In genomic region chr15:101772711-101773081, GRCm38 (mm10) we compare ENCODE assay signal across 8 mouse cellular contexts. TPM values are rescaled to one million over a fixed set of nuclear protein-coding genes. Genes with fewer than 3 reads are reported as not detected.
DNase-seq lines count a peak whose midpoint lies in the region; ATAC-seq lines count a peak whose summit lies in the region.

No protein-coding gene starts in this region.

- H3K36me3 ChIP-seq in forebrain, embryonic 10.5 days (replicated peaks) = no peaks in the 10 kb centered on the region
- no peaks in the 10 kb centered on the region for H3K36me3 ChIP-seq in heart, embryonic 15.5 days
- no peaks in the 10 kb centered on the region for H3K36me3 ChIP-seq in liver, embryonic 11.5 days (ENCODE audit: control insufficient read depth, insufficient read depth, low read length)
- H3K36me3 ChIP-seq in neural tube, embryonic 11.5 days (ENCODE audit: control insufficient read depth, insufficient read depth, low read length) = no peaks in the 10 kb centered on the region
- no peaks in the 10 kb centered on the region for H3K36me3 ChIP-seq in stomach, embryonic 16.5 days (ENCODE audit: control insufficient read depth, insufficient read depth, low read length)

- no peaks in the 10 kb centered on the region for H3K27me3 ChIP-seq in forebrain, embryonic 10.5 days (ENCODE audit: poor library complexity, severe bottlenecking)
- H3K27me3 ChIP-seq in heart, embryonic 15.5 days = peaks cover 34% of the 10 kb centered on the region
- no peaks in the 10 kb centered on the region; the same call in 1 of the 2 replicates for H3K27me3 ChIP-seq in liver, embryonic 11.5 days (replicated peaks; ENCODE audit: control insufficient read depth, insufficient read depth, low read length)
- no peaks in the 10 kb centered on the region for H3K27me3 ChIP-seq in neural tube, embryonic 11.5 days (ENCODE audit: control insufficient read depth, insufficient read depth, low read length)
- no peaks in the 10 kb centered on the region for H3K27me3 ChIP-seq in stomach, embryonic 16.5 days (ENCODE audit: control insufficient read depth, insufficient read depth, low read length)

- H3K9me3 ChIP-seq in forebrain, embryonic 10.5 days = no peaks in the 10 kb centered on the region
- H3K9me3 ChIP-seq in heart, embryonic 15.5 days (replicated peaks) = no peaks in the 10 kb centered on the region
- H3K9me3 ChIP-seq in liver, embryonic 11.5 days (ENCODE audit: control insufficient read depth, low read length) = no peaks in the 10 kb centered on the region
- no peaks in the 10 kb centered on the region for H3K9me3 ChIP-seq in neural tube, embryonic 11.5 days (ENCODE audit: control insufficient read depth, low read length)
- H3K9me3 ChIP-seq in stomach, embryonic 16.5 days (replicated peaks; ENCODE audit: control insufficient read depth, low read length) = no peaks in the 10 kb centered on the region

- H3K4me2 ChIP-seq in heart, embryonic 15.5 days = no peak overlapping the region
- no peak overlapping the region for H3K4me2 ChIP-seq in liver, embryonic 11.5 days
- no peak overlapping the region for H3K4me2 ChIP-seq in neural tube, embryonic 11.5 days (ENCODE audit: low read depth)
- H3K4me2 ChIP-seq in stomach, embryonic 16.5 days (ENCODE audit: low read depth, low read length) = no peak overlapping the region

- H3K4me3 ChIP-seq in forebrain, embryonic 10.5 days = no peak overlapping the region
- H3K4me3 ChIP-seq in heart, embryonic 15.5 days = no peak overlapping the region
- H3K4me3 ChIP-seq in liver, embryonic 11.5 days (ENCODE audit: low read depth, low read length) = no peak overlapping the region
- H3K4me3 ChIP-seq in neural tube, embryonic 11.5 days (ENCODE audit: low read depth, low read length) = no peak overlapping the region
- no peak overlapping the region for H3K4me3 ChIP-seq in stomach, embryonic 16.5 days (replicated peaks; ENCODE audit: low read length)

- no peak overlapping the region for H3K9ac ChIP-seq in heart, embryonic 15.5 days
- no peak overlapping the region for H3K9ac ChIP-seq in liver, embryonic 11.5 days (ENCODE audit: low read depth, low read length)
- H3K9ac ChIP-seq in neural tube, embryonic 11.5 days (ENCODE audit: low read length) = no peak overlapping the region
- 0 out of 2 replicates have a peak overlapping the region, but pooled peaks have one; percentile 12 for H3K9ac ChIP-seq in stomach, embryonic 16.5 days (ENCODE audit: low read length)

- peaks cover 8% of the 10 kb centered on the region for H3K4me1 ChIP-seq in forebrain, embryonic 10.5 days
- H3K4me1 ChIP-seq in heart, embryonic 15.5 days (replicated peaks) = no peaks in the 10 kb centered on the region
- no peaks in the 10 kb centered on the region for H3K4me1 ChIP-seq in liver, embryonic 11.5 days (replicated peaks; ENCODE audit: control insufficient read depth, insufficient read depth, low read length)
- H3K4me1 ChIP-seq in neural tube, embryonic 11.5 days (ENCODE audit: control insufficient read depth, insufficient read depth, low read length) = no peaks in the 10 kb centered on the region
- no peaks in the 10 kb centered on the region for H3K4me1 ChIP-seq in stomach, embryonic 16.5 days (ENCODE audit: control insufficient read depth, insufficient read depth, low read length)

- WGBS in forebrain, embryonic 10.5 days = 13% methylated on average over 5 of the region's 5 CpGs
- 2% methylated on average over 5 of the region's 5 CpGs for WGBS in heart, embryonic 15.5 days
- WGBS in liver, embryonic 11.5 days = 6% methylated on average over 5 of the region's 5 CpGs
- WGBS in neural tube, embryonic 11.5 days = 9% methylated on average over 5 of the region's 5 CpGs
- 6% methylated on average over 5 of the region's 5 CpGs for WGBS in stomach, embryonic 16.5 days

- peak overlapping the region; percentile 72 for H3K27ac ChIP-seq in forebrain, embryonic 10.5 days
- no peak overlapping the region for H3K27ac ChIP-seq in heart, embryonic 15.5 days
- no peak overlapping the region for H3K27ac ChIP-seq in liver, embryonic 11.5 days (ENCODE audit: low read depth, low read length)
- no peak overlapping the region for H3K27ac ChIP-seq in neural tube, embryonic 11.5 days (ENCODE audit: low read depth, low read length)
- H3K27ac ChIP-seq in stomach, embryonic 16.5 days (ENCODE audit: low read length) = no peak overlapping the region

- DNase-seq in CD8-positive naive resting alpha-beta T cell, adult 2 months (ENCODE audit: low read depth in 2 of 2, low spot score in 2 of 2) = peak; percentile 47 to 63
- DNase-seq in c-Kit-positive CD71-negative TER-119-negative erythroid progenitor cells, embryonic 14.5 days (ENCODE audit: low read depth) = peak; percentile 68
- DNase-seq in forebrain, embryonic 10.5 days (ENCODE audit: extremely low spot score, low spot score) = peak; percentile 86
- DNase-seq in kidney, postnatal 14 days = peak; percentile 87
- DNase-seq in liver, embryonic 11.5 days (ENCODE audit: low spot score) = peak; percentile 74
- DNase-seq in neural tube, embryonic 11.5 days (ENCODE audit: low spot score) = peak; percentile 92

- ATAC-seq in heart, embryonic 15.5 days (replicated peaks; ENCODE audit: insufficient number of reproducible peaks, insufficient read depth, low FRiP score, low read depth) = peak; percentile 27; the same call in 1 of the 2 replicates
- peak; percentile 34; the same call in 1 of the 2 replicates for ATAC-seq in liver, embryonic 11.5 days (replicated peaks; ENCODE audit: low FRiP score)
- ATAC-seq in neural tube, embryonic 11.5 days (ENCODE audit: insufficient read depth, low FRiP score, low TSS enrichment) = peak; percentile 61; the same call in 1 of the 2 replicates
- peak; percentile 72 for ATAC-seq in stomach, embryonic 16.5 days (ENCODE audit: insufficient read depth, low FRiP score)

RNA-seq across cellular contexts. Expression of gene Krt72, which starts 13.6 kb away (rescaled TPM):
- polyA plus RNA-seq in forebrain, embryonic 10.5 days (2016; fragmentation: Nextera tagmentation; extraction: Ambion mirVana) = not detected in 2 replicates
- polyA plus RNA-seq in heart, embryonic 15.5 days (2015; fragmentation: Nextera tagmentation; extraction: Ambion mirVana) = 0.34 TPM in 1 of 2 replicates, not detected in the other
- polyA plus RNA-seq in liver, embryonic 11.5 days (2014; fragmentation: Nextera tagmentation; extraction: Ambion mirVana) = not detected in 2 replicates
- not detected in 2 replicates for polyA plus RNA-seq in neural tube, embryonic 11.5 days (2014; fragmentation: Nextera tagmentation; extraction: Ambion mirVana)
- not detected in 2 replicates for polyA plus RNA-seq in stomach, embryonic 16.5 days (2015; fragmentation: Nextera tagmentation; extraction: Ambion mirVana)

RNA-seq across cellular contexts. Expression of gene Krt73, which starts 29.4 kb away (rescaled TPM):
- not detected in 2 replicates for polyA plus RNA-seq in forebrain, embryonic 10.5 days (2016; fragmentation: Nextera tagmentation; extraction: Ambion mirVana)
- polyA plus RNA-seq in heart, embryonic 15.5 days (2015; fragmentation: Nextera tagmentation; extraction: Ambion mirVana) = not detected in 2 replicates
- polyA plus RNA-seq in liver, embryonic 11.5 days (2014; fragmentation: Nextera tagmentation; extraction: Ambion mirVana) = not detected in 2 replicates
- not detected in 2 replicates for polyA plus RNA-seq in neural tube, embryonic 11.5 days (2014; fragmentation: Nextera tagmentation; extraction: Ambion mirVana)
- not detected in 2 replicates for polyA plus RNA-seq in stomach, embryonic 16.5 days (2015; fragmentation: Nextera tagmentation; extraction: Ambion mirVana)

RNA-seq across cellular contexts. Expression of gene Krt71, which starts 29.8 kb away (rescaled TPM):
- not detected in 2 replicates for polyA plus RNA-seq in forebrain, embryonic 10.5 days (2016; fragmentation: Nextera tagmentation; extraction: Ambion mirVana)
- 0.14 TPM in 1 of 2 replicates, not detected in the other for polyA plus RNA-seq in heart, embryonic 15.5 days (2015; fragmentation: Nextera tagmentation; extraction: Ambion mirVana)
- not detected in 2 replicates for polyA plus RNA-seq in liver, embryonic 11.5 days (2014; fragmentation: Nextera tagmentation; extraction: Ambion mirVana)
- polyA plus RNA-seq in neural tube, embryonic 11.5 days (2014; fragmentation: Nextera tagmentation; extraction: Ambion mirVana) = not detected in 2 replicates
- polyA plus RNA-seq in stomach, embryonic 16.5 days (2015; fragmentation: Nextera tagmentation; extraction: Ambion mirVana) = not detected in 2 replicates

RNA-seq across cellular contexts. Expression of gene Krt2, which starts 45.3 kb away (rescaled TPM):
- not detected in 2 replicates for polyA plus RNA-seq in forebrain, embryonic 10.5 days (2016; fragmentation: Nextera tagmentation; extraction: Ambion mirVana)
- polyA plus RNA-seq in heart, embryonic 15.5 days (2015; fragmentation: Nextera tagmentation; extraction: Ambion mirVana) = not detected in 2 replicates
- not detected in 2 replicates for polyA plus RNA-seq in liver, embryonic 11.5 days (2014; fragmentation: Nextera tagmentation; extraction: Ambion mirVana)
- not detected in 2 replicates for polyA plus RNA-seq in neural tube, embryonic 11.5 days (2014; fragmentation: Nextera tagmentation; extraction: Ambion mirVana)
- polyA plus RNA-seq in stomach, embryonic 16.5 days (2015; fragmentation: Nextera tagmentation; extraction: Ambion mirVana) = 0.05 TPM in 1 of 2 replicates, not detected in the other

RNA-seq across cellular contexts. Expression of gene Krt5, which starts 60.0 kb away (rescaled TPM):
- 0.37 and 0.41 TPM in 2 replicates for polyA plus RNA-seq in forebrain, embryonic 10.5 days (2016; fragmentation: Nextera tagmentation; extraction: Ambion mirVana)
- polyA plus RNA-seq in heart, embryonic 15.5 days (2015; fragmentation: Nextera tagmentation; extraction: Ambion mirVana) = 2.8 and 29.6 TPM in 2 replicates
- 0.48 and 0.63 TPM in 2 replicates for polyA plus RNA-seq in liver, embryonic 11.5 days (2014; fragmentation: Nextera tagmentation; extraction: Ambion mirVana)
- polyA plus RNA-seq in neural tube, embryonic 11.5 days (2014; fragmentation: Nextera tagmentation; extraction: Ambion mirVana) = 5.0 and 6.4 TPM in 2 replicates
- polyA plus RNA-seq in stomach, embryonic 16.5 days (2015; fragmentation: Nextera tagmentation; extraction: Ambion mirVana) = 464 and 594 TPM in 2 replicates
